Mouse (Mus musculus) hindbrain, embryonic 11.5 days (tissue): ENCODE measurements around the gene Crip2. TPM values are rescaled to one million over a fixed set of nuclear protein-coding genes. Genes with fewer than 3 reads are reported as not detected.

Experiments
- ATAC-seq: fragments of 200-750 bp; cut with Nextera tagmentation; 2 replicates; pipeline ENCODE4 v1.8.0; 2017; ENCODE audit warnings: mild to moderate bottlenecking, moderate TSS enrichment, moderate library complexity; ENCODE audit not compliant: low FRiP score
- DNase-seq: peaks from one replicate; pipeline ENCODE4 v3.0.0-alpha.2; 2015; ENCODE audit warnings: low spot score
- H3K27ac ChIP-seq: fragments of 300-500 bp; sonication (generic); 2 replicates; pipeline ENCODE4 v1.5.1; 2014; ENCODE audit warnings: mild to moderate bottlenecking, low read depth, low read length
- H3K27me3 ChIP-seq: fragments of 300-500 bp; sonication (generic); 2 replicates; pipeline ENCODE4 v1.6.1; 2014; ENCODE audit warnings: mild to moderate bottlenecking, low read length, moderate library complexity, mixed read lengths; ENCODE audit not compliant: control insufficient read depth, insufficient read depth
- H3K36me3 ChIP-seq: fragments of 300-500 bp; sonication (generic); 2 replicates; pipeline ENCODE4 v1.6.1; 2014; ENCODE audit warnings: mild to moderate bottlenecking, low read length, moderate library complexity, mixed read lengths; ENCODE audit not compliant: control insufficient read depth, insufficient read depth
- H3K4me1 ChIP-seq: fragments of 300-500 bp; sonication (generic); replicated peaks from 2 replicates; pipeline ENCODE4 v1.6.1; 2014; ENCODE audit warnings: low read length, mixed read lengths; ENCODE audit not compliant: control insufficient read depth, insufficient read depth
- H3K4me2 ChIP-seq: fragments of 300-500 bp; sonication (generic); replicated peaks from 2 replicates; pipeline ENCODE4 v1.6.1; 2014; ENCODE audit warnings: mild to moderate bottlenecking, low read depth, low read length
- H3K4me3 ChIP-seq: fragments of 300-500 bp; sonication (generic); 2 replicates; pipeline ENCODE4 v1.5.1; 2014; ENCODE audit warnings: low read depth, low read length
- H3K9ac ChIP-seq: fragments of 300-500 bp; sonication (generic); 2 replicates; pipeline ENCODE4 v1.6.1; 2014; ENCODE audit warnings: low read depth, low read length
- H3K9me3 ChIP-seq: fragments of 300-500 bp; sonication (generic); 2 replicates; pipeline ENCODE4 v1.6.1; 2016; ENCODE audit warnings: low read length; ENCODE audit not compliant: control insufficient read depth
- WGBS: fragments of 180-500 bp; shearing (Covaris S2); extraction: QIAGEN DNeasy Blood & Tissue Kit; methylation state at CpG from one replicate; pipeline ENCODE4 v1.1.7; 2014; 5-methylcytosine and 5-hydroxymethylcytosine counted together
- polyA plus RNA-seq: library from polyadenylated mRNA; unstranded; fragments of >200 nt; fragmentation: Nextera tagmentation; extraction: Ambion mirVana; gene quantifications from 2 replicates; pipeline ENCODE4 v1.2.1, GENCODE M21; 2014

Crip2 gene
- 208 TPM in 2 replicates for polyA plus RNA-seq

- Histone ChIP-seq H3K36me3 (peaks cover 14% of the 10 kb centered on the region), H3K9me3 (no peaks in the 10 kb centered on the region), H3K4me1 (peaks cover 26% of the 10 kb centered on the region), H3K27ac (peak within 1 kb of the TSS; percentile 73), H3K4me3 (peak within 1 kb of the TSS; percentile 69), H3K9ac (peak within 1 kb of the TSS; percentile 75), H3K4me2 (peak within 1 kb of the TSS; percentile 78), H3K27me3 (no peaks in the 10 kb centered on the region)
- under 1% methylated on average over 51 of the region's 68 CpGs for WGBS
- ATAC-seq (peak; percentile 91), DNase-seq (peak; percentile 92)
Observed at GRCm38 (mm10) chr12:113139908-113140615, at the start of gene Crip2. TSS of gene Crip2 (plus strand) at chr12:113140236.

- Histone ChIP-seq H3K4me1 (peaks cover 2% of the 10 kb centered on the region), H3K36me3 (no peaks in the 10 kb centered on the region), H3K9me3 (no peaks in the 10 kb centered on the region), H3K27me3 (no peaks in the 10 kb centered on the region), H3K4me3 (no peak overlapping the region), H3K9ac (no peak overlapping the region), H3K4me2 (peak overlapping the region; percentile 95; the same call in 1 of the 2 replicates), H3K27ac (no peak overlapping the region)
- no peak for DNase-seq
- 86% methylated on average over 5 of the region's 5 CpGs for WGBS
- ATAC-seq = peak; percentile 6; the same call in 1 of the 2 replicates
Observed at GRCm38 (mm10) chr12:113097040-113097439, 43.0 kb upstream of the Crip2 start.

- H3K36me3 ChIP-seq = no peaks in the 10 kb centered on the region
- H3K9ac ChIP-seq = peak within 1 kb of the TSS; percentile 99
- peak within 1 kb of the TSS; percentile 95 for H3K4me2 ChIP-seq
- no peaks in the 10 kb centered on the region for H3K27me3 ChIP-seq
- no peaks in the 10 kb centered on the region for H3K9me3 ChIP-seq
- peak within 1 kb of the TSS; percentile 77 for H3K27ac ChIP-seq
- 1% methylated on average over 30 of the region's 53 CpGs for WGBS
- ATAC-seq (peak; percentile 70), DNase-seq (peak; percentile 76)
- H3K4me3 ChIP-seq = peak within 1 kb of the TSS; percentile 70
- peaks cover 2% of the 10 kb centered on the region for H3K4me1 ChIP-seq
Observed at GRCm38 (mm10) chr12:113097749-113098281, 42.2 kb upstream of the Crip2 start, which contains the start of gene Mta1. TSS of gene Mta1 (plus strand) at chr12:113098278.

GRCm38 (mm10) chr12:113098530-113099151 is 41.4 kb upstream of the Crip2 start:
- no peaks in the 10 kb centered on the region for H3K9me3 ChIP-seq
- H3K4me3 ChIP-seq = peak overlapping the region; percentile 70
- peak; percentile 28; the same call in 1 of the 2 replicates for ATAC-seq
- peak overlapping the region; percentile 99 for H3K9ac ChIP-seq
- H3K27me3 ChIP-seq = no peaks in the 10 kb centered on the region
- peak overlapping the region; percentile 77 for H3K27ac ChIP-seq
- peaks cover 2% of the 10 kb centered on the region for H3K4me1 ChIP-seq
- under 1% methylated on average over 25 of the region's 60 CpGs for WGBS
- H3K36me3 ChIP-seq = no peaks in the 10 kb centered on the region
- DNase-seq = peak; percentile 56
- H3K4me2 ChIP-seq = peak overlapping the region; percentile 83

- Histone ChIP-seq H3K4me1 (peaks cover 2% of the 10 kb centered on the region), H3K9me3 (no peaks in the 10 kb centered on the region), H3K27me3 (no peaks in the 10 kb centered on the region), H3K36me3 (no peaks in the 10 kb centered on the region), H3K4me2 (peak overlapping the region; percentile 83), H3K4me3 (peak overlapping the region; percentile 70), H3K27ac (no peak overlapping the region), H3K9ac (peak overlapping the region; percentile 42)
- ATAC-seq = no peak; the same call in 1 of the 2 replicates
- 31% methylated on average over 6 of the region's 6 CpGs for WGBS
- DNase-seq = no peak
Observed at GRCm38 (mm10) chr12:113099470-113100237, 40.4 kb upstream of the Crip2 start.

GRCm38 (mm10) chr12:113100448-113101076 is 39.5 kb upstream of the Crip2 start:
- H3K27me3 ChIP-seq = no peaks in the 10 kb centered on the region
- DNase-seq = no peak
- H3K9ac ChIP-seq = no peak overlapping the region
- ATAC-seq = no peak
- H3K9me3 ChIP-seq = no peaks in the 10 kb centered on the region
- no peak overlapping the region for H3K27ac ChIP-seq
- H3K4me1 ChIP-seq = peaks cover 2% of the 10 kb centered on the region
- WGBS = 88% methylated on average over 5 of the region's 5 CpGs
- H3K4me2 ChIP-seq = no peak overlapping the region
- H3K4me3 ChIP-seq = no peak overlapping the region
- H3K36me3 ChIP-seq = no peaks in the 10 kb centered on the region

GRCm38 (mm10) chr12:113101251-113101960 is 38.6 kb upstream of the Crip2 start:
- Histone ChIP-seq H3K27ac (no peak overlapping the region), H3K9me3 (no peaks in the 10 kb centered on the region), H3K36me3 (no peaks in the 10 kb centered on the region), H3K27me3 (no peaks in the 10 kb centered on the region), H3K4me1 (peaks cover 2% of the 10 kb centered on the region), H3K4me3 (no peak overlapping the region), H3K9ac (no peak overlapping the region), H3K4me2 (no peak overlapping the region)
- DNase-seq = no peak
- no peak for ATAC-seq
- 84% methylated on average over 9 of the region's 9 CpGs for WGBS
